ENCODE assay signal across 29 mouse cellular contexts in genomic region chr13:97941909-97942680, GRCm38 (mm10).
A peak's percentile ranks its signal among the peaks of the same experiment; 100 is the strongest.
DNase-seq lines count a peak whose midpoint lies in the region; ATAC-seq lines count a peak whose summit lies in the region.
"Had no signal": no experiment of that assay in that cellular context is flagged by ENCODE, and none has a peak within 500 bp of the region (broad histone marks: within the 10 kb centered on the region; RNA-seq: fewer than 3 reads in every experiment).

No protein-coding gene starts in this region.

- no peaks in the 10 kb centered on the region for H3K27me3 ChIP-seq in embryonic facial prominence, embryonic 13.5 days
- peaks cover 1% of the 10 kb centered on the region; the same call in 1 of the 2 replicates for H3K27me3 ChIP-seq in embryonic facial prominence, embryonic 10.5 days (replicated peaks; ENCODE audit: low read depth, poor library complexity, severe bottlenecking)
- H3K27me3 ChIP-seq in limb, embryonic 10.5 days (ENCODE audit: low read depth, poor library complexity, severe bottlenecking): no peaks in the 10 kb centered on the region
- H3K27me3 ChIP-seq: heart, embryonic 13.5 days; hindbrain, embryonic 15.5 days; liver, embryonic 13.5 days had no signal

- H3K27ac ChIP-seq in embryonic facial prominence, embryonic 13.5 days: peak overlapping the region; percentile 12; the same call in 1 of the 2 replicates
- no peak overlapping the region for H3K27ac ChIP-seq in embryonic facial prominence, embryonic 10.5 days (replicated peaks)
- peak overlapping the region; percentile 61; the same call in 1 of the 2 replicates for H3K27ac ChIP-seq in limb, embryonic 10.5 days
- H3K27ac ChIP-seq: heart, embryonic 13.5 days; hindbrain, embryonic 15.5 days; liver, embryonic 13.5 days; macrophage; midbrain, embryonic 10.5 days had no signal

- H3K9me3 ChIP-seq in embryonic facial prominence, embryonic 13.5 days: no peaks in the 10 kb centered on the region
- H3K9me3 ChIP-seq in embryonic facial prominence, embryonic 10.5 days: no peaks in the 10 kb centered on the region
- H3K9me3 ChIP-seq in limb, embryonic 10.5 days (replicated peaks): no peaks in the 10 kb centered on the region
- H3K9me3 ChIP-seq: heart, embryonic 13.5 days; hindbrain, embryonic 15.5 days; liver, embryonic 13.5 days; midbrain, embryonic 10.5 days had no signal

- peaks cover 31% of the 10 kb centered on the region for H3K4me1 ChIP-seq in embryonic facial prominence, embryonic 13.5 days
- peaks cover 23% of the 10 kb centered on the region for H3K4me1 ChIP-seq in embryonic facial prominence, embryonic 10.5 days
- peaks cover 47% of the 10 kb centered on the region for H3K4me1 ChIP-seq in limb, embryonic 10.5 days
- H3K4me1 ChIP-seq: heart, embryonic 13.5 days; liver, embryonic 13.5 days had no signal

- H3K4me2 ChIP-seq in embryonic facial prominence, embryonic 13.5 days: no peak overlapping the region
- H3K4me2 ChIP-seq: heart, embryonic 13.5 days; hindbrain, embryonic 15.5 days; liver, embryonic 13.5 days had no signal

- no peak for DNase-seq in embryonic facial prominence, embryonic 10.5 days (ENCODE audit: low spot score)
- DNase-seq in thymus, postnatal 14 days: peak; percentile 26
- DNase-seq in thymus, postnatal 10 days (ENCODE audit: low spot score in 2 of 2): no peak
- DNase-seq in limb, embryonic 10.5 days (ENCODE audit: low spot score): no peak
- DNase-seq in yolk sac, embryonic 10.5 days (ENCODE audit: low spot score): no peak
- no peak for DNase-seq in T-cell, adult 2 months (ENCODE audit: low spot score)
- DNase-seq: adrenal gland, adult 2 months; adrenal gland, postnatal 36 days; cerebellum, adult 8-10 months; cerebellum, postnatal 25 days; gastrocnemius, postnatal 10 days; heart, postnatal 10 days; kidney, adult 11 months; kidney, postnatal 14 days; layer of hippocampus, adult 9-11 months; liver, embryonic 13.5 days; lung, adult 2 months; lung, postnatal 10 days; right cerebral cortex, adult 18-20 months had no signal

- peaks cover 14% of the 10 kb centered on the region; the same call in 1 of the 2 replicates for H3K36me3 ChIP-seq in embryonic facial prominence, embryonic 13.5 days
- no peaks in the 10 kb centered on the region for H3K36me3 ChIP-seq in embryonic facial prominence, embryonic 10.5 days (replicated peaks)
- peaks cover 2% of the 10 kb centered on the region; the same call in 1 of the 2 replicates for H3K36me3 ChIP-seq in limb, embryonic 10.5 days
- H3K36me3 ChIP-seq: liver, embryonic 13.5 days; midbrain, embryonic 10.5 days had no signal

- H3K9ac ChIP-seq in embryonic facial prominence, embryonic 13.5 days: no peak overlapping the region
- H3K9ac ChIP-seq: heart, embryonic 13.5 days; hindbrain, embryonic 15.5 days; liver, embryonic 13.5 days had no signal

- no peak overlapping the region for H3K4me3 ChIP-seq in embryonic facial prominence, embryonic 13.5 days
- no peak overlapping the region for H3K4me3 ChIP-seq in embryonic facial prominence, embryonic 10.5 days
- no peak overlapping the region for H3K4me3 ChIP-seq in limb, embryonic 10.5 days
- H3K4me3 ChIP-seq: erythroblast, embryonic 14.5 days; heart, embryonic 13.5 days; hindbrain, embryonic 15.5 days; liver, embryonic 13.5 days; midbrain, embryonic 10.5 days had no signal

- ATAC-seq in embryonic facial prominence, embryonic 13.5 days (ENCODE audit: insufficient number of reproducible peaks, insufficient read depth, low FRiP score, low TSS enrichment, low read depth): no peak
- ATAC-seq in megakaryocyte progenitor cell, adult 5-6 weeks (replicated peaks; ENCODE audit: poor library complexity): peak; percentile 52; the same call in 1 of the 2 replicates
- ATAC-seq: forebrain, embryonic 16.5 days; inflammation-experienced regulatory T-cells, adult 6 months; midbrain, embryonic 16.5 days had no signal

- 76% methylated on average over 13 of the region's 13 CpGs for WGBS in embryonic facial prominence, embryonic 13.5 days
- 85% methylated on average over 13 of the region's 13 CpGs for WGBS in embryonic facial prominence, embryonic 10.5 days
- WGBS in limb, embryonic 10.5 days: 90% methylated on average over 13 of the region's 13 CpGs
